Mouse (Mus musculus) liver, embryonic 15.5 days (tissue): ENCODE data around the gene Rdh19. TPM values are rescaled to one million over a fixed set of nuclear protein-coding genes. Genes with fewer than 3 reads are reported as not detected.

Experiments
- ATAC-seq: fragments of 200-750 bp; cut with Nextera tagmentation; 2 replicates; pipeline ENCODE4 v1.8.0; 2017; ENCODE audit warnings: moderate number of reproducible peaks, mild to moderate bottlenecking, moderate library complexity; ENCODE audit not compliant: insufficient read depth
- H3K27ac ChIP-seq: fragments of 300-500 bp; sonication (generic); replicated peaks from 2 replicates; pipeline ENCODE4 v1.5.1; 2015; ENCODE audit warnings: mild to moderate bottlenecking, inconsistent platforms
- H3K27me3 ChIP-seq: fragments of 300-500 bp; sonication (generic); 2 replicates; pipeline ENCODE4 v1.6.1; 2015; ENCODE audit warnings: mild to moderate bottlenecking, inconsistent platforms
- H3K36me3 ChIP-seq: fragments of 300-500 bp; sonication (generic); replicated peaks from 2 replicates; pipeline ENCODE4 v1.6.1; 2015; ENCODE audit warnings: moderate library complexity, mild to moderate bottlenecking, inconsistent platforms
- H3K4me1 ChIP-seq: fragments of 300-500 bp; sonication (generic); replicated peaks from 2 replicates; pipeline ENCODE4 v1.6.1; 2015; ENCODE audit warnings: inconsistent platforms
- H3K4me2 ChIP-seq: fragments of 300-500 bp; sonication (generic); 2 replicates; pipeline ENCODE4 v1.6.1; 2015; ENCODE audit warnings: moderate library complexity, mild to moderate bottlenecking, inconsistent platforms
- H3K4me3 ChIP-seq: fragments of 300-500 bp; sonication (generic); replicated peaks from 2 replicates; pipeline ENCODE4 v1.5.1; 2015; ENCODE audit warnings: mild to moderate bottlenecking, inconsistent platforms
- H3K9ac ChIP-seq: fragments of 300-500 bp; sonication (generic); 2 replicates; pipeline ENCODE4 v1.6.1; 2015; ENCODE audit warnings: moderate library complexity, mild to moderate bottlenecking, inconsistent platforms
- H3K9me3 ChIP-seq: fragments of 300-500 bp; sonication (generic); replicated peaks from 2 replicates; pipeline ENCODE4 v1.6.1; 2016; ENCODE audit warnings: inconsistent platforms
- WGBS: fragments of 180-500 bp; shearing (Covaris S2); methylation state at CpG from one replicate; pipeline ENCODE4 v1.1.7; 2015; ENCODE audit warnings: mixed read lengths; ENCODE audit not compliant: insufficient replicate concordance; 5-methylcytosine and 5-hydroxymethylcytosine counted together
- polyA plus RNA-seq: library from polyadenylated mRNA; unstranded; fragments of >200 nt; fragmentation: Nextera tagmentation; extraction: Ambion mirVana; gene quantifications from 2 replicates; pipeline ENCODE4 v1.2.1, GENCODE M21; 2015

The Rdh19 gene
- polyA plus RNA-seq, 1 experiment from 2014 or later = 0.05 TPM

DNA sequence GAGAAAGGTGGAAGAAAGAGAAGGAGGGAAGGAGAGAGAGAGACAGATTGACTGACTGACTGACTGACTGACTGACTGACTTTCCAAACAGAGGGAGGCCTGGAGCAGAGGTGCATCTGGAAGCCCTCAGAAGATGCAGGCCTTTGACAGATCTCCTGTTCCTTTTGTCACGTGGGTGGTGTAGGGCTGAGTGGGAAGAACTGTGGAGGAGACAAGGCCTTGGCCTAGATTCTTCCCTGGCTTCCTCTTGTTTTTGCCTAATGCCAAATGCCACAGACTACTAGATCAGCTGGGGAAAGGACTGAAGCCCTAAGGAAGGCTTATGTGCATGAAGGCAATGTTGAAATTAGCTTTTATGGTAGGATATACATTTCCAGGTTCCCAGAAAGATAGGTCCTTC is 53.4 kb downstream of the Rdh19 start:
- no peak overlapping the region for H3K4me2 ChIP-seq
- no peaks in the 10 kb centered on the region for H3K27me3 ChIP-seq
- H3K4me3 ChIP-seq = no peak overlapping the region
- no peak overlapping the region for H3K9ac ChIP-seq
- H3K4me1 ChIP-seq = no peaks in the 10 kb centered on the region
- no peak overlapping the region for H3K27ac ChIP-seq
- WGBS = 38% methylated on average over 1 of the region's 1 CpGs
- no peak for ATAC-seq
- no peaks in the 10 kb centered on the region for H3K36me3 ChIP-seq
- H3K9me3 ChIP-seq = no peaks in the 10 kb centered on the region

- Histone ChIP-seq H3K9ac (no peak overlapping the region), H3K4me3 (no peak overlapping the region), H3K4me1 (no peaks in the 10 kb centered on the region), H3K9me3 (no peaks in the 10 kb centered on the region), H3K4me2 (no peak overlapping the region), H3K27ac (no peak overlapping the region), H3K36me3 (no peaks in the 10 kb centered on the region), H3K27me3 (no peaks in the 10 kb centered on the region)
- no peak for ATAC-seq
- 56% methylated on average over 7 of the region's 7 CpGs for WGBS
Measured at GRCm38 (mm10) chr10:127904718-127905446, 55.2 kb downstream of the Rdh19 start.

- ATAC-seq = no peak
- WGBS = 43% methylated on average over 2 of the region's 2 CpGs
- Histone ChIP-seq H3K9ac (no peak overlapping the region), H3K4me3 (no peak overlapping the region), H3K9me3 (no peaks in the 10 kb centered on the region), H3K27me3 (no peaks in the 10 kb centered on the region), H3K4me1 (no peaks in the 10 kb centered on the region), H3K27ac (no peak overlapping the region), H3K36me3 (no peaks in the 10 kb centered on the region), H3K4me2 (no peak overlapping the region)
Measured at GRCm38 (mm10) chr10:127906138-127906537, 56.4 kb downstream of the Rdh19 start.

GRCm38 (mm10) chr10:127907386-127907951 is 57.7 kb downstream of the Rdh19 start:
- Histone ChIP-seq H3K36me3 (no peaks in the 10 kb centered on the region), H3K27ac (no peak overlapping the region), H3K27me3 (no peaks in the 10 kb centered on the region), H3K9ac (no peak overlapping the region), H3K9me3 (no peaks in the 10 kb centered on the region), H3K4me2 (no peak overlapping the region), H3K4me3 (no peak overlapping the region), H3K4me1 (no peaks in the 10 kb centered on the region)
- no peak for ATAC-seq

Other genes with a start within 250 kb of the Rdh19 start
- 23.2 and 31.1 TPM in 2 replicates for gene Lrp1, start 228.8 kb upstream of the Rdh19 start, polyA plus RNA-seq
- gene Stat6, start 206.9 kb upstream of the Rdh19 start, polyA plus RNA-seq = 14.3 and 15.6 TPM in 2 replicates
- 5.3 and 5.7 TPM in 2 replicates for gene Nemp1, start 183.0 kb upstream of the Rdh19 start, polyA plus RNA-seq
- 2.9 and 3.5 TPM in 2 replicates for gene Nab2, start 181.4 kb upstream of the Rdh19 start, polyA plus RNA-seq
- 0.08 and 0.12 TPM in 2 replicates for gene Myo1a, start 144.8 kb upstream of the Rdh19 start, polyA plus RNA-seq
- 15.3 and 18.4 TPM in 2 replicates for gene Tac2, start 125.5 kb upstream of the Rdh19 start, polyA plus RNA-seq
- gene Zbtb39, start 110.4 kb upstream of the Rdh19 start, polyA plus RNA-seq = 0.82 and 0.97 TPM in 2 replicates
- 12.0 and 13.7 TPM in 2 replicates for gene Gpr182, start 98.2 kb upstream of the Rdh19 start, polyA plus RNA-seq
- 0.17 and 0.22 TPM in 2 replicates for gene Rdh1, start 90.2 kb upstream of the Rdh19 start, polyA plus RNA-seq
- 0.13 and 0.17 TPM in 2 replicates for gene Rdh16f1, start 90.1 kb upstream of the Rdh19 start, polyA plus RNA-seq
- not detected in 2 replicates for gene Rdh9, start 73.5 kb upstream of the Rdh19 start, polyA plus RNA-seq
- 0.03 TPM in 1 of 2 replicates, not detected in the other for gene Rdh16, start 48.8 kb upstream of the Rdh19 start, polyA plus RNA-seq
- gene Rdh16f2, start 16.5 kb downstream of the Rdh19 start, polyA plus RNA-seq = 0.29 and 0.68 TPM in 2 replicates
- gene Rdh7, start 38.9 kb downstream of the Rdh19 start, polyA plus RNA-seq = 8.8 and 15.7 TPM in 2 replicates
- not detected in 2 replicates for gene Sdr9c7, start 48.6 kb downstream of the Rdh19 start, polyA plus RNA-seq
- 0.09 and 0.13 TPM in 2 replicates for gene Hsd17b6, start 157.7 kb downstream of the Rdh19 start, polyA plus RNA-seq
- gene Prim1, start 165.2 kb downstream of the Rdh19 start, polyA plus RNA-seq = 66.9 and 69.3 TPM in 2 replicates
- 312 and 355 TPM in 2 replicates for gene Naca, start 185.6 kb downstream of the Rdh19 start, polyA plus RNA-seq
- gene Ptges3, start 209.0 kb downstream of the Rdh19 start, polyA plus RNA-seq = 188 and 217 TPM in 2 replicates
- 1,834 and 1,894 TPM in 2 replicates for gene Atp5b, start 233.3 kb downstream of the Rdh19 start, polyA plus RNA-seq
- 6.8 and 7.0 TPM in 2 replicates for gene Baz2a, start 241.6 kb downstream of the Rdh19 start, polyA plus RNA-seq